Mouse (Mus musculus): ENCODE data around the gene Akr1e1. TPM values are rescaled to one million over a fixed set of nuclear protein-coding genes. Genes with fewer than 3 reads are reported as not detected.
"Not testable (repeated sequence)": the region's sequence is repeated elsewhere in the genome, so short reads cannot be mapped to it uniquely, and the experiment has no call there.

Gene Akr1e1
- polyA plus RNA-seq, 1 experiment from 2014 or later, result 45.3 TPM

- WGBS, result 55% methylated on average over 3 of the region's 3 CpGs
- H3K4me2 ChIP-seq (replicated peaks; ENCODE audit: low read depth, low read length); ATAC-seq (ENCODE audit: insufficient number of reproducible peaks, insufficient read depth, low FRiP score, low read depth); H3K4me3 ChIP-seq (ENCODE audit: low read depth, low read length); H3K9me3 ChIP-seq (ENCODE audit: control insufficient read depth, low read depth, low read length); H3K27ac ChIP-seq (ENCODE audit: low read length); H3K9ac ChIP-seq (replicated peaks; ENCODE audit: low read depth, low read length); H3K4me1 ChIP-seq (ENCODE audit: control insufficient read depth, insufficient read depth, low read length); H3K27me3 ChIP-seq (ENCODE audit: control insufficient read depth, insufficient read depth, low read length): not testable (repeated sequence)
- H3K36me3 ChIP-seq (ENCODE audit: control insufficient read depth, insufficient read depth, low read length), result peaks cover 14% of the 10 kb centered on the region; the same call in 1 of the 2 replicates
Observed at GRCm38 (mm10) chr13:4603431-4603830, 5.5 kb downstream of the Akr1e1 start.

DNA sequence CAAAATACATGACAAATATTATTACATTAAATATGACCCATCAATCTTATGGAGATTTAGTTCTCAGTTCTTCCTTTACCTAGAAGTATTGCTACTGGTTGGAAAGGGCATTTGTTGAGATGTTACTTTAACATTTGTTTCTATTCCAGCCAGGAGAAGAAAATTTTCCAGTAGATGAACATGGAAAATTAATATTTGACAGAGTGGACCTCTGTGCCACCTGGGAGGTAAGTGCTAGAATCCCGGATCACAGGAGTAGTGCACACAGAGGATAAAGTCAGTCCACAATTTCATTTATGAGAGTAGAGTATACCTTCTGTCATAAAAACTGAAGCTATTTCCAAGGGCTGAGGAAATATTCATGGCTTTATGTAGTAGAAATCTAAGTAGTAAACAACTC lies 32.1 kb downstream of the Akr1e1 start:
- Histone ChIP-seq H3K27me3 (ENCODE audit: control insufficient read depth, insufficient read depth, low read length) (no peaks in the 10 kb centered on the region), H3K9ac (replicated peaks; ENCODE audit: low read depth, low read length) (no peak overlapping the region), H3K4me2 (replicated peaks; ENCODE audit: low read depth, low read length) (no peak overlapping the region), H3K4me1 (ENCODE audit: control insufficient read depth, insufficient read depth, low read length) (no peaks in the 10 kb centered on the region), H3K9me3 (ENCODE audit: control insufficient read depth, low read depth, low read length) (no peaks in the 10 kb centered on the region; the same call in 1 of the 2 replicates), H3K27ac (ENCODE audit: low read length) (no peak overlapping the region), H3K4me3 (ENCODE audit: low read depth, low read length) (no peak overlapping the region), H3K36me3 (ENCODE audit: control insufficient read depth, insufficient read depth, low read length) (no peaks in the 10 kb centered on the region)
- ATAC-seq (ENCODE audit: insufficient number of reproducible peaks, insufficient read depth, low FRiP score, low read depth), result no peak
- 97% methylated on average over 1 of the region's 1 CpGs for WGBS

- ATAC-seq (ENCODE audit: insufficient number of reproducible peaks, insufficient read depth, low FRiP score, low read depth), result no peak
- WGBS, result 37% methylated on average over 1 of the region's 1 CpGs
- Histone ChIP-seq H3K9me3 (ENCODE audit: control insufficient read depth, low read depth, low read length) (no peaks in the 10 kb centered on the region; the same call in 1 of the 2 replicates), H3K4me1 (ENCODE audit: control insufficient read depth, insufficient read depth, low read length) (no peaks in the 10 kb centered on the region), H3K4me3 (ENCODE audit: low read depth, low read length) (no peak within 1 kb of the TSS), H3K27me3 (ENCODE audit: control insufficient read depth, insufficient read depth, low read length) (no peaks in the 10 kb centered on the region), H3K4me2 (replicated peaks; ENCODE audit: low read depth, low read length) (no peak within 1 kb of the TSS), H3K27ac (ENCODE audit: low read length) (no peak within 1 kb of the TSS), H3K36me3 (ENCODE audit: control insufficient read depth, insufficient read depth, low read length) (no peaks in the 10 kb centered on the region), H3K9ac (replicated peaks; ENCODE audit: low read depth, low read length) (no peak within 1 kb of the TSS)
Observed at GRCm38 (mm10) chr13:4573871-4574270, 35.1 kb downstream of the Akr1e1 start, which contains the start of gene Akr1c21. Gene Akr1c21 (plus strand): TSS chr13:4574075.

DNA sequence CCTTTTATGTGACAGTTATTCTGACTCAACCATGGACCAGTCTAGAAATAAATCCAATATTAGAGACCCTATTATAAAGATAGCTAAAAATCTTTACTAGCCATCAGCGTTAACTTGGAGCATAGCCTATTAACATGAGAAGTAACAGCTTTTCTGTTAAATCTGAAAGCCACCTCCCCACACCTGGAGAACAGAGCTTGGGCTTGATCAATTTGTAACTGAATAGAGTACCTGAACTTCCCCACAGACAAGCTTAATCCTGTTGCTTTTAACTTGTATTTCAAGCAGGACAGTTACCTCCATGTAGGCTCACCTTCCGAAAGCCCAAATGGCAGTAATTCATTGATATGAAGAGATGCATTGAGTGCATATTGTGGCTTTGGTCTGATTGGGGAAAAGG lies 43.0 kb downstream of the Akr1e1 start:
- no peak for ATAC-seq (ENCODE audit: insufficient number of reproducible peaks, insufficient read depth, low FRiP score, low read depth)
- WGBS, result 87% methylated on average over 2 of the region's 2 CpGs
- Histone ChIP-seq H3K27ac (ENCODE audit: low read length) (no peak overlapping the region), H3K4me3 (ENCODE audit: low read depth, low read length) (no peak overlapping the region), H3K9me3 (ENCODE audit: control insufficient read depth, low read depth, low read length) (no peaks in the 10 kb centered on the region), H3K36me3 (ENCODE audit: control insufficient read depth, insufficient read depth, low read length) (no peaks in the 10 kb centered on the region), H3K4me1 (ENCODE audit: control insufficient read depth, insufficient read depth, low read length) (no peaks in the 10 kb centered on the region), H3K27me3 (ENCODE audit: control insufficient read depth, insufficient read depth, low read length) (no peaks in the 10 kb centered on the region), H3K4me2 (replicated peaks; ENCODE audit: low read depth, low read length) (no peak overlapping the region), H3K9ac (replicated peaks; ENCODE audit: low read depth, low read length) (no peak overlapping the region)

DNA sequence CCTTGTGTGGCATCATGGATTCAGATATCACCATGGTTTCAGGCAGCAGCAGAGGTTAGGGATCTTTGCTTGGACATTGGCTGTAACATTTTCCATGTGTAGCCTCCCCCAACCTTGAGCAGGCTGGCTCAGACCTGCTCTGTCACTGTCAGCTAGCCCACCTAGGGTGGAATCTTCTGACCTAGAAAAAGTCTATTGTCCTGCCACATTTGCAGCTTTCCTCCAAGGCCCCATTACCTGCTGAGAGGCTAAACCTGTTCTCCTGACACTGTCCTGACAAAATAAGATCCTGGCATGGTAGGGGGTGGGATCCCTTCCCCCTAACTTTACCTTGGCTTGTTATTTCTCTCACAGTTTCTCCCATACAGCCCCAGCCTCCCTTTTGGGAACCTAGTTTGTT lies 48.5 kb downstream of the Akr1e1 start:
- H3K4me1 ChIP-seq (ENCODE audit: control insufficient read depth, insufficient read depth, low read length), result no peaks in the 10 kb centered on the region
- H3K27me3 ChIP-seq (ENCODE audit: control insufficient read depth, insufficient read depth, low read length), result no peaks in the 10 kb centered on the region
- no peak overlapping the region for H3K27ac ChIP-seq (ENCODE audit: low read length)
- no peak overlapping the region for H3K4me3 ChIP-seq (ENCODE audit: low read depth, low read length)
- H3K4me2 ChIP-seq (replicated peaks; ENCODE audit: low read depth, low read length), result no peak overlapping the region
- no peak for ATAC-seq (ENCODE audit: insufficient number of reproducible peaks, insufficient read depth, low FRiP score, low read depth)
- no peaks in the 10 kb centered on the region for H3K9me3 ChIP-seq (ENCODE audit: control insufficient read depth, low read depth, low read length)
- H3K9ac ChIP-seq (replicated peaks; ENCODE audit: low read depth, low read length), result no peak overlapping the region
- no peaks in the 10 kb centered on the region for H3K36me3 ChIP-seq (ENCODE audit: control insufficient read depth, insufficient read depth, low read length)

DNA sequence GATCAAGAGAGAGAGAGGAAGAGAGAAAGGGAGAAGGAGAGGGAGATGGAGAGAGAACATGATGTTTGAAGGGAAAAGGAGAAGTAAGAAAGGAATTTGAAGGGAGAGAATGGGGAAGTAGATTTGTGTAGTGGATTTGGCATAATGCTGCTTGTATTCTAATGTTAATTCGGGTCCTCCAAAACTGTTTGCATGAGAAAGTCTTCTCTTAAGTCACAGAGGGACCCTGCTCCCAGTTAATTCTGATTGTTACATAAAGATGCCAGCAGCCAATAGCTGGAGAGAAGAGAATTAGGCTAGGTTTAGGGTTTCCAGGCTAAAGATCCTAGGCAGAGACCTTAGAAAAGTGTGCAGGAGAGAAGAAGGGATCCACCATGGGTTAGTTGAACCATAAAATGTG lies 49.8 kb downstream of the Akr1e1 start:
- H3K9ac ChIP-seq (replicated peaks; ENCODE audit: low read depth, low read length), result no peak overlapping the region
- H3K27ac ChIP-seq (ENCODE audit: low read length), result no peak overlapping the region
- no peaks in the 10 kb centered on the region for H3K36me3 ChIP-seq (ENCODE audit: control insufficient read depth, insufficient read depth, low read length)
- H3K9me3 ChIP-seq (ENCODE audit: control insufficient read depth, low read depth, low read length), result no peaks in the 10 kb centered on the region
- H3K4me1 ChIP-seq (ENCODE audit: control insufficient read depth, insufficient read depth, low read length), result no peaks in the 10 kb centered on the region
- no peak for ATAC-seq (ENCODE audit: insufficient number of reproducible peaks, insufficient read depth, low FRiP score, low read depth)
- no peak overlapping the region for H3K4me2 ChIP-seq (replicated peaks; ENCODE audit: low read depth, low read length)
- 67% methylated on average over 1 of the region's 1 CpGs for WGBS
- no peaks in the 10 kb centered on the region for H3K27me3 ChIP-seq (ENCODE audit: control insufficient read depth, insufficient read depth, low read length)
- no peak overlapping the region for H3K4me3 ChIP-seq (ENCODE audit: low read depth, low read length)

Other genes starting within 250 kb of the Akr1e1 start
- gene Akr1c6, start 174.9 kb downstream of the Akr1e1 start, polyA plus RNA-seq (2014; fragmentation: Nextera tagmentation; extraction: Ambion mirVana), result not detected in 2 replicates
- gene Akr1c20, start 85.8 kb downstream of the Akr1e1 start, polyA plus RNA-seq (2014; fragmentation: Nextera tagmentation; extraction: Ambion mirVana), result not detected in 2 replicates
- not detected in 2 replicates for gene Akr1c21, start 35.1 kb downstream of the Akr1e1 start, polyA plus RNA-seq (2014; fragmentation: Nextera tagmentation; extraction: Ambion mirVana)